ENCODE assay signal across 18 mouse cellular contexts in the genomic region with DNA sequence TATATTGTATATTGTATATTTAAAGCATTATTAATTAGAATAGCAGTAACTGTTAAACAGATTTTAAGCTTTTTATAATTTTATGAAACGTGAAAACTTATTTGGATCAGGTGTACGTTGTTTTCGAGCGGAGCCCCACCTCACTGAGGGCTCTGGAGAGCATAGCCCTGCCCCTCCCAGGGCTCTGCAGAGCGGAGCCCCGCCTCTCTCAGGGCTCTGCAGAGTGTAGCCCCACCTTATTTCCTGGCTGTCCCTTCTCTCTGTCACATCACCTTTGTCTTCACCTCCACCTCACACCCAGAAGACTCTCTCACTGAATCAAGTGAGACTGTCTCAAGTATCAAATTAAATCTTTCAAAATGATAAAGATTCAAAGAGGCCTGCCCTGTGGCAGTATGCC.
DNase-seq lines count a peak whose midpoint lies in the region; ATAC-seq lines count a peak whose summit lies in the region.
"Had no signal": no experiment of that assay in that cellular context is flagged by ENCODE, and none has a peak within 500 bp of the region (broad histone marks: within the 10 kb centered on the region; RNA-seq: fewer than 3 reads in every experiment).

No protein-coding gene starts in this region.

- ATAC-seq in embryonic facial prominence, embryonic 14.5 days (ENCODE audit: low read depth), result peak; percentile 77; the same call in 1 of the 2 replicates
- peak; percentile 49; the same call in 1 of the 2 replicates for ATAC-seq in lung, embryonic 16.5 days (ENCODE audit: low read depth)
- peak; percentile 91 for ATAC-seq in intestine, embryonic 15.5 days
- peak; percentile 72; the same call in 1 of the 2 replicates for ATAC-seq in stomach, embryonic 16.5 days (ENCODE audit: insufficient read depth, low FRiP score)
- ATAC-seq: forebrain, embryonic 15.5 days had no signal

- no peak overlapping the region for H3K27ac ChIP-seq in embryonic facial prominence, embryonic 14.5 days (replicated peaks; ENCODE audit: low read depth, low read length)
- no peak overlapping the region for H3K27ac ChIP-seq in embryonic facial prominence, embryonic 10.5 days (replicated peaks)
- no peak overlapping the region for H3K27ac ChIP-seq in lung, embryonic 16.5 days (ENCODE audit: low read length)
- no peak overlapping the region for H3K27ac ChIP-seq in intestine, embryonic 15.5 days
- no peak overlapping the region for H3K27ac ChIP-seq in stomach, embryonic 16.5 days (ENCODE audit: low read length)
- H3K27ac ChIP-seq: forebrain, embryonic 15.5 days; hindbrain, embryonic 10.5 days; hindbrain, embryonic 14.5 days had no signal

- H3K9me3 ChIP-seq in embryonic facial prominence, embryonic 14.5 days (ENCODE audit: control insufficient read depth, low read length), result no peaks in the 10 kb centered on the region
- H3K9me3 ChIP-seq in embryonic facial prominence, embryonic 10.5 days, result no peaks in the 10 kb centered on the region
- H3K9me3 ChIP-seq in lung, embryonic 16.5 days (ENCODE audit: control insufficient read depth, low read length), result no peaks in the 10 kb centered on the region
- no peaks in the 10 kb centered on the region for H3K9me3 ChIP-seq in intestine, embryonic 15.5 days
- no peaks in the 10 kb centered on the region for H3K9me3 ChIP-seq in stomach, embryonic 16.5 days (replicated peaks; ENCODE audit: control insufficient read depth, low read length)
- H3K9me3 ChIP-seq: forebrain, embryonic 15.5 days; heart, embryonic 12.5 days; hindbrain, embryonic 10.5 days had no signal

- no peak overlapping the region for H3K4me3 ChIP-seq in embryonic facial prominence, embryonic 14.5 days (ENCODE audit: low read depth, low read length)
- H3K4me3 ChIP-seq in embryonic facial prominence, embryonic 10.5 days, result no peak overlapping the region
- no peak overlapping the region for H3K4me3 ChIP-seq in lung, embryonic 16.5 days (ENCODE audit: low read length)
- H3K4me3 ChIP-seq in intestine, embryonic 15.5 days (replicated peaks), result no peak overlapping the region
- no peak overlapping the region for H3K4me3 ChIP-seq in stomach, embryonic 16.5 days (replicated peaks; ENCODE audit: low read length)
- H3K4me3 ChIP-seq: forebrain, embryonic 15.5 days; heart, embryonic 12.5 days; hindbrain, embryonic 10.5 days had no signal

- no peak for DNase-seq in embryonic facial prominence, embryonic 14.5 days (ENCODE audit: low spot score)
- no peak for DNase-seq in embryonic facial prominence, embryonic 10.5 days (ENCODE audit: low spot score)
- no peak for DNase-seq in lung, postnatal 4 days
- no peak for DNase-seq in lung, postnatal 36 days
- DNase-seq in frontal cortex, postnatal 10 days (ENCODE audit: low spot score in 2 of 2), result no peak
- DNase-seq: adrenal gland, adult 2 months; adrenal gland, postnatal 25 days; cerebellum, adult 18-20 months; cerebellum, adult 9-11 months; cerebellum, postnatal 36 days; gastrocnemius, postnatal 25 days had no signal

- no peaks in the 10 kb centered on the region for H3K36me3 ChIP-seq in embryonic facial prominence, embryonic 14.5 days (ENCODE audit: control insufficient read depth, insufficient read depth, low read length)
- H3K36me3 ChIP-seq in embryonic facial prominence, embryonic 10.5 days (replicated peaks), result no peaks in the 10 kb centered on the region
- H3K36me3 ChIP-seq in lung, embryonic 16.5 days (ENCODE audit: control insufficient read depth, insufficient read depth, low read length), result no peaks in the 10 kb centered on the region
- H3K36me3 ChIP-seq in intestine, embryonic 15.5 days, result no peaks in the 10 kb centered on the region
- H3K36me3 ChIP-seq in stomach, embryonic 16.5 days (ENCODE audit: control insufficient read depth, insufficient read depth, low read length), result no peaks in the 10 kb centered on the region
- H3K36me3 ChIP-seq: forebrain, embryonic 15.5 days; heart, embryonic 12.5 days had no signal

- no peak overlapping the region for H3K9ac ChIP-seq in embryonic facial prominence, embryonic 14.5 days (ENCODE audit: low read depth, low read length)
- H3K9ac ChIP-seq in lung, embryonic 16.5 days (ENCODE audit: low read length), result no peak overlapping the region
- no peak overlapping the region for H3K9ac ChIP-seq in intestine, embryonic 15.5 days
- no peak overlapping the region for H3K9ac ChIP-seq in stomach, embryonic 16.5 days (ENCODE audit: low read length)
- H3K9ac ChIP-seq: forebrain, embryonic 15.5 days; heart, embryonic 12.5 days; hindbrain, embryonic 14.5 days had no signal

- H3K4me2 ChIP-seq in embryonic facial prominence, embryonic 14.5 days (ENCODE audit: low read depth, low read length), result no peak overlapping the region
- H3K4me2 ChIP-seq in lung, embryonic 16.5 days (ENCODE audit: low read depth, low read length), result no peak overlapping the region
- H3K4me2 ChIP-seq in intestine, embryonic 15.5 days (replicated peaks), result no peak overlapping the region
- no peak overlapping the region for H3K4me2 ChIP-seq in stomach, embryonic 16.5 days (ENCODE audit: low read depth, low read length)
- H3K4me2 ChIP-seq: forebrain, embryonic 15.5 days; heart, embryonic 12.5 days; hindbrain, embryonic 14.5 days had no signal

- H3K27me3 ChIP-seq in embryonic facial prominence, embryonic 14.5 days (replicated peaks; ENCODE audit: control insufficient read depth, insufficient read depth, low read length), result no peaks in the 10 kb centered on the region
- no peaks in the 10 kb centered on the region for H3K27me3 ChIP-seq in embryonic facial prominence, embryonic 10.5 days (replicated peaks; ENCODE audit: low read depth, poor library complexity, severe bottlenecking)
- no peaks in the 10 kb centered on the region for H3K27me3 ChIP-seq in lung, embryonic 16.5 days (ENCODE audit: control insufficient read depth, insufficient read depth, low read depth, low read length)
- H3K27me3 ChIP-seq in intestine, embryonic 15.5 days (replicated peaks), result no peaks in the 10 kb centered on the region
- H3K27me3 ChIP-seq in stomach, embryonic 16.5 days (ENCODE audit: control insufficient read depth, insufficient read depth, low read length), result no peaks in the 10 kb centered on the region
- H3K27me3 ChIP-seq: forebrain, embryonic 15.5 days; heart, embryonic 12.5 days had no signal

- H3K4me1 ChIP-seq in embryonic facial prominence, embryonic 14.5 days (ENCODE audit: control insufficient read depth, insufficient read depth, low read length), result peaks cover 7% of the 10 kb centered on the region; the same call in 1 of the 2 replicates
- no peaks in the 10 kb centered on the region for H3K4me1 ChIP-seq in embryonic facial prominence, embryonic 10.5 days
- no peaks in the 10 kb centered on the region for H3K4me1 ChIP-seq in lung, embryonic 16.5 days (replicated peaks; ENCODE audit: control insufficient read depth, insufficient read depth, low read length)
- no peaks in the 10 kb centered on the region; the same call in 1 of the 2 replicates for H3K4me1 ChIP-seq in intestine, embryonic 15.5 days (replicated peaks)
- no peaks in the 10 kb centered on the region for H3K4me1 ChIP-seq in stomach, embryonic 16.5 days (ENCODE audit: control insufficient read depth, insufficient read depth, low read length)
- H3K4me1 ChIP-seq: forebrain, embryonic 15.5 days had no signal

- 81% methylated on average over 6 of the region's 6 CpGs for WGBS in embryonic facial prominence, embryonic 14.5 days
- WGBS in embryonic facial prominence, embryonic 10.5 days, result 91% methylated on average over 6 of the region's 6 CpGs
- 74% methylated on average over 6 of the region's 6 CpGs for WGBS in lung, embryonic 16.5 days
- WGBS in intestine, embryonic 15.5 days, result 72% methylated on average over 6 of the region's 6 CpGs
- 56% methylated on average over 6 of the region's 6 CpGs for WGBS in stomach, embryonic 16.5 days
